Mouse (Mus musculus) lung, postnatal 0 days (tissue): ENCODE measurements at regions not wholly inside any gene's neighbourhood (a gene's known extent, or its start where the extent isn't known, plus 50 kb on each side); places are given as distances from the start of the nearest gene placed in this dataset.

Experiments used
- CTCF ChIP-seq: IDR thresholded peaks from 2 replicates; pipeline ENCODE4 v1.5.1; 2016; ENCODE audit warnings: antibody characterized with exemption, mild to moderate bottlenecking
- EP300 ChIP-seq: IDR thresholded peaks from 2 replicates; pipeline ENCODE4 v1.6.1; 2016; ENCODE audit warnings: antibody characterized with exemption, mild to moderate bottlenecking, control low read depth

- TF ChIP-seq CTCF: no peak
- TF ChIP-seq EP300: no peak
Measured at GRCm38 (mm10) chr2:92667756-92668155, 68.2 kb downstream of the Chst1 start.
